Mouse (Mus musculus) lung, postnatal 0 days (tissue): Measurements from ENCODE around the gene Bnipl.

Source experiments
- CTCF ChIP-seq: IDR thresholded peaks from 2 replicates; pipeline ENCODE4 v1.5.1; 2016; ENCODE audit warnings: antibody characterized with exemption, mild to moderate bottlenecking
- EP300 ChIP-seq: IDR thresholded peaks from 2 replicates; pipeline ENCODE4 v1.6.1; 2016; ENCODE audit warnings: antibody characterized with exemption, mild to moderate bottlenecking, control low read depth

DNA sequence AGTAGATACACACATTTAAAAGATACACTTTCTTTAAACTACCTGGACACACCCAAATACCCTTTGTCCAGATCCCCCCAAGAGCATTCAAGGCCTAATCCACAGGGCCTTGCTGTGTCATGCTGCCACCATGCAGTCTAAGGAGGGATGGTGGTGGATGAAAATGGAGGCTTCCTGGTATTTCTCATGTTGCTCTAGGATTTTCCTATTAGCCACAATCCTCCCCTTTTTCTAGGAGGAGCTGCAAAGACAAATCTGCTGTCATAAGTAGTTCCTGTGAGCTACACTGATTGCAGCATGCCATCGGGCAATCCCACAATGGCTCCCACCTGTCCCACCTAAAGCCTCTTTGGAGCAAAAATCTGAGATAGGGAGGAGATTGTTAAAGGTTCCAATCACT, 23.8 kb downstream of the Bnipl start:
- TF ChIP-seq CTCF (no peak), EP300 (no peak)
